Mouse (Mus musculus): ENCODE measurements around the gene Cnot11.

Cnot11 gene

DNA sequence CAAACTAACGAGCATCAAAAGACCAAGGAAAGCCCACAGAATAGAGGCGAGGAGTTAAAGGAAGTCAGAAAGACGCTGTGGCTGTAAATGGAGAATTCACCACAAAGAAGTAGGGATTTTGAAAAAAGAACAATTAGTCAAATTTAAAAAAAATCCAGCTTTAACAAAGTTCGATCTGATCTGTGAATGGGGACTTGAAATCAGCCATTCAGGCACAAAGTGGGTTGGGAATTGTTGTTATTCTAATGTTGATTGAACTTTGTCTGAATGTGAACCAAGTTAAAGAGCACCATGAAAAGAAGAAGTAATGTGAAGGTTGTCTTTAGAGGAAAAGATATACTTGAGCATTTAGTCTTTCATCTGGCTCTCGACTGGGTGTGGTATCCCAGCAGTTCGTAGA lies 6.5 kb upstream of the Cnot11 start:
- in situ Hi-C loops (cut with MboI; ENCODE audit: low pct_unique_long_range_greater_than_20kb in 1 of 2, low sequenced_read_pairs in 2 of 2, unreplicated experiment in 1 of 2), result loop anchor here in 1 of 2 experiments (10.0 kb wide), 2 partner anchors 134 to 524 kb away; no protein-coding TSS in a partner anchor

DNA sequence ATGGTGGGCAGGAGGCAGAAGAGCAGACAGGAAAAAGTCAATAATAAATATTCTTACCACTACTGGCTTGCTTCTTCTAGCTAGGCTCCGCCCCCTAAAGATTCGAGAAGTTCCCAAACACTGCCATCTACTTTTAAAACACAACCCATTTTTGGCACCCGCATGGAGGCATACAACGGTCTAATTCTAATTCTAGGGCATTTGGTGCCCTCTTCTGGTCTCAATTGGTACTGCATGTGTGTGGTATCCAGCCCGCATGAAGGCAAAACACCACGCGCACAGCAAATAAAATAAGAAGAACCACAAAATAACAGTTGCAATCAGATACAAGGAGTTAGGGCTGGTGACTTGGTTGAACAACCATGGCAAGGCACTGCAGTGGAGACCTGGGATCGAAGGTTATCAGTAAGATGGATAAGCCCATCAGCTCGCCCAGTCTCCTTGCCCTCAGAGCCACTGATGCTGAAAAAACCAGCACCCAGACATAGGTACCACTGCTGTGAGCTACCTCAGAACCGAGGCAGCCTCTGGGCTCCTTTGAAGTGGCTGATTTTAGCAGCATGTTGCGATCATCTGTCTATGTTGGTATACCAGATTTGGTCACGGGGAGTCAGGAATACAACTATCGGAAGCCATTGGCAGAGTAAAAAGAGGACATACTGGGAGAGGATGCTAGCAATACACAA lies 4.4 kb upstream of the Cnot11 start:
- in situ Hi-C loops (cut with MboI; ENCODE audit: low pct_unique_long_range_greater_than_20kb in 1 of 2, low sequenced_read_pairs in 2 of 2, unreplicated experiment in 1 of 2), result no loop called here

DNA sequence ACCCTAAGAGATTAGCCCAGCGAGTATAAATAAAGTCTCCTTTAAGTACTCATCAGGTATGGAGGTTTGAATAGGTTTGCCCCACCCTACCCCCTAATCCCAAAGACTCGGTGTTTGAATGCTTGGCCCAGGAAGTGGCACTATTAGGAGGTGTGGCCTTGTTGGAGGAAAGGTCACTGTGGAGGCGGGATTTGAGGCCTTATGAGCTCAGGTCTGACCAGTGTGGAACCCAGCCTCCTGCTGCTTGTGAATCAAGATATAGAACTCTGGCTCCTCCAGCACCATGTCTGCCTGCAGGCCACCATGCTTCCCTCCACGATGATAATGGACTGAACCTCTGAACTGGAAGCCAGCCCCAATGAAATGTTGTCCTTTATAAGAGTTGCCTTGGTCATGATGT lies 3.8 kb upstream of the Cnot11 start:
- in situ Hi-C loops (cut with MboI; ENCODE audit: low pct_unique_long_range_greater_than_20kb in 1 of 2, low sequenced_read_pairs in 2 of 2, unreplicated experiment in 1 of 2), result no loop called here

DNA sequence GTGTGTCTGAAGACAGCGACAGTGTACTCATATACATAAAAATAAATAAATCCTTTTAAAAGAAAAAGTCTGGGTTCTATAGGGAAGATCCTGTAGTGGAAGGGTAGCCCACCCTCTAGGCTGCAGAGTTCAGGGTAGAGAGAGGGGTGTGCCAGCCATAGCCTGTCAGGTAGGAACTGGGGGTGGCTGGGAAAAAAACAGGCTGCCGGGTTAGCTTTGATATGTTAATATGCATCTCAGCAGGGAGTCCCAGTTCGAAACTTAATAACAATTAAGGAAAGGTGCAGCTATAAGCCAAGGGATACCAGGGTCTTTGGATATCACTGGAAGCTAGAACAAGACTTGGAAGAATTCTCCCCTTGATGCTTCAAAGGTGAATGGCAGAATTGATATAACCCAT lies 875 bp upstream of the Cnot11 start:
- in situ Hi-C loops (cut with MboI; ENCODE audit: low pct_unique_long_range_greater_than_20kb in 1 of 2, low sequenced_read_pairs in 2 of 2, unreplicated experiment in 1 of 2), result no loop called here

DNA sequence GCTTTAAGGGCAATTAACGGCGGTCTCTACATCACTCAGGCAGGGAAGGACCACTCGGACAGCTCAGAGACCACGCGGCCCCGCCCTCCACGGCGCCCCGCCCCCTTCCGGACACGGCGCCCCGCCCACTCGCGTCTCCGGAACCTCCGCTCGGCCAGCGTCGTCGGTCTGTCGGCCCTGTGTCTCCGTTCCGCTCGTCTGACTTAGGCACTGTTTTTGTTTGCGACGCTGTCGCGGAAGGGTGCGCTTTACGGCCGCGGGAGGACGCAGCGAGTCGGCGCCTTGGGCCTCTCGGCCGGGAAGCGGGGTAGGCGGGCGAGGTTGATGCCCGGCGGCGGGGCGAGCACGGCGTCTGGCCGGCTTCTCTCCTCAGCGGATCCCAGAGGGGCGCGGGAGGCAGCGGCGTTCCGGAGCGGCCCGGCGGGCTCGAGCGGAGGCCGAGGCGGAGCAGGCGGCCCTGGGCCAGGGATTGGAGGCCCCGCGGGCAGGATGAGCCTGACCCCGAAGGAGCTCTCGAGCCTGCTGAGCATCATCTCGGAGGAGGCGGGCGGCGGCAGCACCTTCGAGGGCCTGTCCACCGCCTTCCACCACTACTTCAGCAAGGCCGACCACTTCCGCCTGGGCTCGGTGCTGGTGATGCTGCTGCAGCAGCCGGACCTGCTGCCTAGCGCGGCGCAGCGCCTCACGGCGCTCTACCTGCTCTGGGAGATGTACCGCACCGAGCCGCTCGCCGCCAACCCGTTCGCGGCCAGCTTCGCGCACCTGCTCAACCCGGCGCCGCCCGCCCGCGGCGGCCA lies 921 bp downstream of the Cnot11 start:
- in situ Hi-C loops (cut with MboI; ENCODE audit: low pct_unique_long_range_greater_than_20kb in 1 of 2, low sequenced_read_pairs in 2 of 2, unreplicated experiment in 1 of 2), result no loop called here

DNA sequence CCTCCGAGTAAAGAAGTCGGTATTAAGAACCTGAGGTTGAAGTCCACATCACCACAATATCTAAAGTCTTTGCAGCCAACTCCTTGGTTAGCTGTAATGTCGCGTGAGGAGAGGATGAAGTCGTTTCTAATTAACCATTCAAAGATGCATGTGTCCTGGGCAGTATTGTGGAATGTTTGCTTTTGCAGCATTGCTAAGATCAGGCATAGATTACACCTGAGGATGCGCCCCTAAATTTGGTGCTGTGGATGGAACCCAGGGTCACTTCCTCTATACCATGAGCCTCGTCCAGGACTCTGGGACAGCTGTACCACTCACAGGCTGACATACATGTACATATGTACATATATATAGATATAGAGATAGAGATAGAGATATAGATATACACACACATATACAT lies 1.9 kb downstream of the Cnot11 start:
- in situ Hi-C loops (cut with MboI; ENCODE audit: low pct_unique_long_range_greater_than_20kb in 1 of 2, low sequenced_read_pairs in 2 of 2, unreplicated experiment in 1 of 2), result no loop called here

DNA sequence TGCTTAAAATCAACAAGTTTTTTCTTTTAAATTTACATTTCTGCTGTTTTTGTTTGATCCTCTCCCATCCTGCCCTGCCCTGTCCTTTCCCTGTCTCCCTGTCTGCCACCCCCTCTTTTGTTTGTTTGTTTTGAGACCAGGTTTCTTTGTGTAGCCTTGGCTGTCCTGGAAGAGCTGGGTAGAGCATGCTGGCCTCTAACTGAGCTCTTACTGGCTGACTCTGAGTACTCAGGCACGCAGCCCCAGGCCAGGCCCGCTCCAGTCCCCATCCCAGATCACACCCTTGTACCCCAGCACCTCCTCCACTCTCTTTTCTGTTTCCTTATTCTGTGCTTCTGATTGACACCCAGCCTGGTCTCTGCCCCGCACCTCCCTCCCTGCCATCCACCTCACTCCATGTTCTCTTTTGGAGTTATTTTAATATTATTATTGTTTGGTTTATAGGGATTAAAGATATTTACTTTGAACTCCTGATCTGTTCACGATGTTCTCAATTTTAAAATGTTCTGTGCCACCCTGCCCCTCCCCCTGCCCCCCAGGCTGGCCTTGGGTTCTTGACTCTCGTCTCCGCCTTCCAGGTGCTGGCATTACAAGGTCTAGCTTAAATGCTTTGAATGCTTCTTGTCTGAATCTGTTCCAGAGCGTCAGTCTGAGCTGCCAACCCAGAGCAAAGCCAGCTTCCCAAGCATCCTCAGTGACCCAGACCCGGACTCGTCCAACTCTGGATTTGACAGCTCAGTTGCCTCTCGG lies 3.0 kb downstream of the Cnot11 start:
- in situ Hi-C loops (cut with MboI; ENCODE audit: low pct_unique_long_range_greater_than_20kb in 1 of 2, low sequenced_read_pairs in 2 of 2, unreplicated experiment in 1 of 2), result no loop called here

DNA sequence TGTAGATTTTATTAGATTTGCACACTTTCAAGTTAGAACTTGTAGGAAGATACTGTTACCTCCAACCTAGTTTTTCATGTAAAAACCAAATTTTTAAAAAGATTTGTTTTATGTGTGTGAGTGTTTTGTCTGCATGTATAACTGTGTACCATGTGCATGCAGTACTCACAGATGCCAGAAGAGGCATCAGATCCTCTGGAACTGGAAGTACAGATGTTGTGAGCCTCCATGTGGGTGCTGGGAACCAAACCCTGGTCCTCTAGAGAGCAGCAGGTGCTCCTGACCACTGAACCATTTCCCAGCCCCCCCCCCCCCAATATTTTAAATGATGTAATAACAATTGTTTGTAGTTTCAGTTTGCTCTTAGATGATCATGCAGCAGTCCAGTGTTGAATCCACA lies 5.8 kb downstream of the Cnot11 start:
- in situ Hi-C loops (cut with MboI; ENCODE audit: low pct_unique_long_range_greater_than_20kb in 1 of 2, low sequenced_read_pairs in 2 of 2, unreplicated experiment in 1 of 2), result no loop called here

DNA sequence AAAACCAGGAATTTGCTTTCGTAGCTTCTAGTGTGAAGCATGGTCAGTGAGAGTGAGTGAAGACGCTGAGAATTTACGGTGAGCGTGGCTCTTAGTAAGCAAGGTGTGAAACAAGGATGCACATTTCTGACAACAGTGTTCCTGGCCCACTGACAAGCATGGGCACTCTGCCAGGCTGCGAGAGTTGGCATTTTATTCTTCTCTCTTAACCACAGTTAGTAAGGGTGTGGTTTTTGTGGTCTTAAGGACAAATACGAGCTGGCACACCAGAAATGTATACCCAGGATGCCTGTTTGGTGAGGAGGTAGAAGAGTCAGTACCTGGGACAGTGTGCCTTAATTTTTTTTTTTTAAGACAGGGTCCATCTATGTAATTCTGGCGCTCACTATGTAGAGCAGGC lies 10.8 kb downstream of the Cnot11 start:
- in situ Hi-C loops (cut with MboI; ENCODE audit: low pct_unique_long_range_greater_than_20kb in 1 of 2, low sequenced_read_pairs in 2 of 2, unreplicated experiment in 1 of 2), result no loop called here

DNA sequence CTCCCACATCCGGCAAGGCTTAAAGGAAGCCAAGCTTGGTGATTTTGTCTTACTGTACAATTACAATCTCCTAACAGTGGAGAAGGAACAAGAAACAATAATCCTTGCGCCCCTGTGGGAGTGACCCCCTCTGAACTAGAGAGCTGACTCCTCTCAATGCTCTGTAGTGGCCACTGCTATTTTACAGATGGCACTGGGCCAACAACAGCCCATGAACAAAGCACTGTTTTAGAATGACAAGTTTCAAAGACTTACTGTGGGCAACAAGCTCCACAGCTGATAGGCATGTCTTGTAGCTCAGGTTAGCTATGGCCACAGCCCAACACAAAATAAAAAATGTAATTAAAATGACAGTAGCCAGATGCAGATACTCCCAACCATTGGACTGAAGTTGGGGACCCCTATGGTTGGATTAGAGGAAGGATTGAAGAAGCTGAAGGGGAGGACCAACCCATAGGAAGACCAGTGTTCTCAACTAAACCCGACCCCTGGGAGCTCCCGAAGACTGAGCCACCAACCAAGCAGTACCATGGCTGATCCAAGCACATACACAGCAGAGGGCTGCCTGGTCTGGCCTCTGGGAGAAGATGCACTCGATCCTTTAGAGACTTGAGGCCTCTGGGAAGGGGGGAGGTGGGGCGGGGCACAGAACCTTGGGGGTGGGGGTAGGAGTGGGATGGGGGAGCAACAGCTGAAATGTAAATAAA lies 11.5 kb downstream of the Cnot11 start:
- in situ Hi-C loops (cut with MboI; ENCODE audit: low pct_unique_long_range_greater_than_20kb in 1 of 2, low sequenced_read_pairs in 2 of 2, unreplicated experiment in 1 of 2), result no loop called here

DNA sequence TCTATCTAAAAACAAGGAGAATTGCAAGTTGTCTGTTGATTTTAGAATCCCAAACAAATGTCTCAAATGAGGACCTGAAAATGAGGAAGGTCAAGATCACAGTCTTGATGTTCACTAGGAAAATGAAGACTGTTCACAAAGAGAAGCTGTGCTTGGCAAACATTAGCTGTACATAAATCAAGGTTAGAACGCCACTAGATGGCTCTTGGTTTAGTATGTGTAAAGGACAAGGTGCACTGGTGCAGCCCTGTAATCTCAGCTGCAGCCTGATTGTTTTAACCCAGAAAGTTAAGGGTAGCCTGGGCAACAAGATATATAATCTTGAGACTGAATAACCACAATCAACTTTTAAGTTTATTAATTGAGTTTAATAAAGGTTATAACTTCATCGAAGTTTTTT lies 12.4 kb downstream of the Cnot11 start:
- in situ Hi-C loops (cut with MboI; ENCODE audit: low pct_unique_long_range_greater_than_20kb in 1 of 2, low sequenced_read_pairs in 2 of 2, unreplicated experiment in 1 of 2), result no loop called here

DNA sequence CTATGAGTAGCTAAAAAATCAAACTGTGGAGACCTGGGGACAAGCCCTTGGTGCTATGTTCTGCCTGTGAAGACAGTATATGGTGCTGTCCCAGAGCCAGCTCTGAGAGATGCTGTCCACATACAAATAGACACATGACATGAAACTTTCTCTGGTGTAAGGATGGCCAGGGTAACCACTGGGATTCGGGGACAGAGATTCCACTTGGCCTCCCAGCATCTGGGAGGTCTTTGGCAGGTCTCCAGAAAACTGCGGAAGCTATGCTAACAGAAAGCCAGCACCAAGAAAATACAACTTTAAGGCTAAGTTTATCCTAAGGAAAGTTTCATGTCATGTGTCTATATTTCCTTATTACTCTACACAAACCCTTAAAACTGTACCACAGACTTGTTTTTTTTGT lies 15.0 kb downstream of the Cnot11 start:
- in situ Hi-C loops (cut with MboI; ENCODE audit: low pct_unique_long_range_greater_than_20kb in 1 of 2, low sequenced_read_pairs in 2 of 2, unreplicated experiment in 1 of 2), result no loop called here

DNA sequence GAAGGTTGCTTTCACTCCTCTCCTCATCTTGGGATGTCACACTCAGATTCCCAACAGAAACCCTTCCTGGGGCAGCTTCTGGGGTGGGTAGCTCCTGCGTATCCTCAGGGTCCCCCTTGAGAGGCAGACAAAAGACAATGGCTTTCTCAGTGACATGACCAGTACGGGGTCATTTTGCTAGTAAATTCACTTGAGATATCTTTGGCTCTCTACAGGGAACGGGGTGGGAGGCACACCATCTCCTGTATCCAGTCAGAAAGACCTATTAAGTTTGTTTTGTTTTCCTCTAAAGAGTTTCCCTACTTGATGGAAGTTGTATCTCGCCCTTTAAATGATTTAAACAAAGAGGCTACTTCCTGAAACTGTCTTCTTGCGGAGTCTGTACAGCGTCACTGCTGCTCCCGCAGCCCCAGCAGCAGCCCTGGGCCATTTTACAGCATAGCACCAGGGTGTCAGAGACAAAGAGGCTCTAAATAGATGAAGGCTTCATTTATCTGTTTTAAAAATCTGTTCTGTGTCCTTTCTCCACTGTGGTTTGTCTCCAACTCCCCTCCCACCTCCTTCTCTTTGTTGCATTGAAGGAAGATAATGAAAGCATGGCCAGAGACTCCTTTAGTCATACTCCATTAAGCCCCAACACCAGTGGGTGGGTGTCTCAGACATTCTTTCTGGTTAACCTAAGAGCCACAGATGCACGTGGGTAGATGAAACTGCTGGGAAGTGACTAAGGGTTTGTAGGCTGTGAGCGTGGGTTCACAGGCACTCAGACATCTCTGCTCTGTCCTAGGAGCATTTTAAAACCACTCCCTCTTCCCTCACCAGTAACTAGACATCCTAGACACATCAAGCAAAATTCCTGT lies 21.0 kb downstream of the Cnot11 start:
- in situ Hi-C loops (cut with MboI; ENCODE audit: low pct_unique_long_range_greater_than_20kb in 1 of 2, low sequenced_read_pairs in 2 of 2, unreplicated experiment in 1 of 2), result no loop called here

DNA sequence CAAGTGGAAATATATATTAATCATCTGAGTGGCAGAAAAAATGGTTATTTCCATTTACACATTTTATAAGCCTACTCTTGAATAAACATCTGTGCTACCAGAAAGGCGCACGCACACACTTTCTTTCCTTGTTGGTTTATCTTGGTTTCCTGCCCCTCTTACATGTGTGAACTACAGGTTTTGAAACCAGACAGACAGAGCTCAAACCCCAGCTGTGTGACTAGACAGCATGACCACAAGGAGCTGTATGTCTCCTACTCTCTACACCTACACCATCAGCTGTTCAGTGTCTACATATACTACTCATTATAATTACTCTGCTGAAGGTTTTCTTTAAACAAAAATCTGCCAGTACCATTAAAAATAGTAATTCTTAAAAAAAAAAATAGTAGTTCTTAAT lies 24.2 kb downstream of the Cnot11 start:
- in situ Hi-C loops (cut with MboI; ENCODE audit: low pct_unique_long_range_greater_than_20kb in 1 of 2, low sequenced_read_pairs in 2 of 2, unreplicated experiment in 1 of 2), result no loop called here

DNA sequence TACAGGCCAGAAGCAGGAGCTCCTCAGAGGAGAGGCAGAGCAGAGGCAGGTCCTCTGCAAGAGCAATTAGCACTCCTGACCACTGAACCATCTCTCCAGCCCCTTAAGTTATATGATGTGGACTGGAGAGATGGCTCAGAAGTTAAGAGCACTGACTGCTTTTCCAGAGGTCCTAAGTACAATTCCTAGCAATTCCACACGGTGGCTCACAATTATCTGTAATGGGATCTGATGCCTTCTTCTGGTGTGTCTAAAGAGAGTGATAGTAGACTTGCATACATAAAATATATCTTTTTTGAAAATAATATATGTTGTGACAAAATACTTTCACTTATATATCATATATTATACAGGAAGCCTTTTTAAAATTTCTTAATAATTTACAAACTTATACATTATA lies 27.1 kb downstream of the Cnot11 start:
- in situ Hi-C loops (cut with MboI; ENCODE audit: low pct_unique_long_range_greater_than_20kb in 1 of 2, low sequenced_read_pairs in 2 of 2, unreplicated experiment in 1 of 2), result no loop called here

DNA sequence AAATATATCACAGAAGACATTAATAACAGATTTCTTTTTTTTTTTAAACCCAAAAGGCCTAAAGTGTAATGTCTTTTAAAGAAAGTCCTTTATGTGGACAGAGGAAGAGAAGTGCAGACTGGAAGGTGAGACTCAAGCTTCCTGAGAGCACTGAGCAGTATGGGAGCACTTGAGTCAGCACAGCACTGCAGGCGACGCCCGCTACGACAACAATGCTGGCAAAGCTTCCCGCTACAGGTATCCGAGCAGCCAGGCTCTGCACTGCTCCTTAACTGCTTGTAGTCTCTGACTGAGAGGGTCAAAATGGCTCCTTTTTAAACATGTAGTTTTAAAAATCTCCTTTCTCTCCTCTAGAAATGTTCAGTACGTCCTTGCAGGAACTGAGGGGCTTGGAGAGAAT lies 28.4 kb downstream of the Cnot11 start:
- in situ Hi-C loops (cut with MboI; ENCODE audit: low pct_unique_long_range_greater_than_20kb in 1 of 2, low sequenced_read_pairs in 2 of 2, unreplicated experiment in 1 of 2), result no loop called here

DNA sequence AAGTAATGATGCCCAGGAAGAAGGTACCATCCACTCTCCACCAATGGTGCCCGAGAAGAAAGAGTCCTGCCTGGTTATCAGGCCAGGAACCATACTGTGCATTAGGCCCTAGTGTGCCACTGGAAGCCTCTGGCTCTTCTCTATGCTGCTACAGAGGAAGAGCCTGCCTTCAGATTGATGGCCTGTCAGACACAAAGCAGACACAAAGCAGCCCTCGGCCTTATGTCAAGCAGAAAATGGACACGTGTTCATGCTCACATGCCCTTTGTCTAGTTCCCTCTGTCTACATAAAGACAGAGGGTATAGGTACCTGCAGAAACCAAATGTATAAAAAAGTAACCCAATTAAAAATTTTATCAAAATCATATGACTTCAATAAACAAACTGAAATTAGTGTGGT lies 29.8 kb downstream of the Cnot11 start:
- in situ Hi-C loops (cut with MboI; ENCODE audit: low pct_unique_long_range_greater_than_20kb in 1 of 2, low sequenced_read_pairs in 2 of 2, unreplicated experiment in 1 of 2), result no loop called here

DNA sequence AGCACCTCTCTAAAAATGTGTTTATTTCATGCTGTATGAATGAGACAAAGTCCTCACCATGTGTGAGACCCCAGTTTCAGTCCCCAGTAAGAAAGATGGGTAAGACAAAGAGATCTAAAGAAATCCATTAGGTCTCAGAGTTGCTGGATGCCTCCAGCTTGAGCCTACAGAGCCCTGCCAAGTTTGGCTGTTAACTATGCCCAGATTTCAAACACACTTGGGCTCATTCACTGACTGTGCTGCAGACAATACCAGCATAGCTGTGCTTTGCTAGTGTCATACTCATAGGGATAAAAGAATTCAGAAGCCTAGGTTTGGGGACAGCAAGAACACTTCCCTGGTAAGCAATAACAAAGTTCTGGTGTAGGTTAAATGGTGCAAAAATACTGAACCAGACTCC lies 33.3 kb downstream of the Cnot11 start:
- in situ Hi-C loops (cut with MboI; ENCODE audit: low pct_unique_long_range_greater_than_20kb in 1 of 2, low sequenced_read_pairs in 2 of 2, unreplicated experiment in 1 of 2), result no loop called here
